Mouse (Mus musculus): ENCODE data around the gene Frmd4a.

Frmd4a gene

GRCm38 (mm10) chr2:4391091-4391490, 373.6 kb downstream of the Frmd4a start:
- no peak for DNase-seq (ENCODE audit: low read depth, low spot score)

GRCm38 (mm10) chr2:4391678-4392085, 374.2 kb downstream of the Frmd4a start:
- DNase-seq (ENCODE audit: low read depth, low spot score) = no peak

GRCm38 (mm10) chr2:4393046-4393445, 375.5 kb downstream of the Frmd4a start:
- DNase-seq (ENCODE audit: low read depth, low spot score) = no peak

GRCm38 (mm10) chr2:4394641-4395040, 377.1 kb downstream of the Frmd4a start:
- no peak for DNase-seq (ENCODE audit: low read depth, low spot score)

GRCm38 (mm10) chr2:4399721-4400120, 382.2 kb downstream of the Frmd4a start:
- no peak for DNase-seq (ENCODE audit: low read depth, low spot score)

- DNase-seq (ENCODE audit: low read depth, low spot score) = no peak
Measured at GRCm38 (mm10) chr2:4400771-4401596, 383.5 kb downstream of the Frmd4a start.

GRCm38 (mm10) chr2:4401597-4402581, 384.4 kb downstream of the Frmd4a start:
- DNase-seq (ENCODE audit: low read depth, low spot score) = no peak

- DNase-seq (ENCODE audit: low read depth, low spot score) = no peak
Measured at GRCm38 (mm10) chr2:4406977-4407376, 389.5 kb downstream of the Frmd4a start.

- DNase-seq (ENCODE audit: low read depth, low spot score) = no peak
Measured at GRCm38 (mm10) chr2:4409810-4410433, 392.4 kb downstream of the Frmd4a start.

GRCm38 (mm10) chr2:4412870-4413595, 395.5 kb downstream of the Frmd4a start:
- DNase-seq (ENCODE audit: low read depth, low spot score) = no peak

GRCm38 (mm10) chr2:4413596-4414335, 396.2 kb downstream of the Frmd4a start:
- DNase-seq (ENCODE audit: low read depth, low spot score) = no peak

- DNase-seq (ENCODE audit: low read depth, low spot score) = no peak
Measured at GRCm38 (mm10) chr2:4420679-4421312, 403.3 kb downstream of the Frmd4a start.

GRCm38 (mm10) chr2:4421757-4422156, 404.2 kb downstream of the Frmd4a start:
- no peak for DNase-seq (ENCODE audit: low read depth, low spot score)

- no peak for DNase-seq (ENCODE audit: low read depth, low spot score)
Measured at GRCm38 (mm10) chr2:4423896-4424295, 406.4 kb downstream of the Frmd4a start.

- no peak for DNase-seq (ENCODE audit: low read depth, low spot score)
Measured at GRCm38 (mm10) chr2:4428407-4428855, 410.9 kb downstream of the Frmd4a start.

- no peak for DNase-seq (ENCODE audit: low read depth, low spot score)
Measured at GRCm38 (mm10) chr2:4433119-4433518, 415.6 kb downstream of the Frmd4a start.

- no peak for DNase-seq (ENCODE audit: low read depth, low spot score)
Measured at GRCm38 (mm10) chr2:4435051-4435450, 417.5 kb downstream of the Frmd4a start.

- DNase-seq (ENCODE audit: low read depth, low spot score) = no peak
Measured at GRCm38 (mm10) chr2:4436361-4437231, 419.1 kb downstream of the Frmd4a start.

GRCm38 (mm10) chr2:4438739-4439138, 421.2 kb downstream of the Frmd4a start:
- DNase-seq (ENCODE audit: low read depth, low spot score) = no peak
